Comparison of ENCODE assay signal across 13 mouse cellular contexts in the genomic region with DNA sequence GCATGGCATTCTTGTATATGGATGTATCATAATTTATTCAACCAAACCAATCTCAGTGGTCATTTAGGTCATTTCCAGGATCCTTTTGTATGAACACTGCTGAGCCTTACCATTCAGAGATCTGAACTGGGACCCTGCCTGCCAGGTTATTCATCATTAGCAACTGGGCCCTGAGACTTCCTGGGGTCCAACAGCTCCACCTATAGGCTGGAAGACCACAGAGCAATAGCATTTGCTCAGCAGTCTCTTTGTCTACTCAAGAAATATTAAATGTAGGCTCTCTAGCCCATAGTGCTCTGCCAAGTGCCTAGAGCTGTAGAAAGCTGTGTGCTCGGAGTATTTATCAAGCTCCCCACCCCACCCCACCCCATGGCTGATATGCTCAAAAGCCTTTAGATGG.
A peak's percentile ranks its signal among the peaks of the same experiment; 100 is the strongest.
DNase-seq lines count a peak whose midpoint lies in the region; ATAC-seq and TF ChIP-seq lines count a peak whose summit lies in the region.
"Had no signal": no experiment of that assay in that cellular context is flagged by ENCODE, and none has a peak within 500 bp of the region (broad histone marks: within the 10 kb centered on the region; RNA-seq: fewer than 3 reads in every experiment).

No protein-coding gene starts in this region.

- no peaks in the 10 kb centered on the region for H3K4me1 ChIP-seq in CH12.LX (ENCODE audit: control insufficient read depth in 1 of 2, insufficient read depth in 2 of 2)
- H3K4me1 ChIP-seq in intestine, embryonic 16.5 days (ENCODE audit: control insufficient read depth, insufficient read depth, low read length), result no peaks in the 10 kb centered on the region
- H3K4me1 ChIP-seq: limb, embryonic 15.5 days; midbrain, embryonic 12.5 days had no signal

- H3K4me2 ChIP-seq in CH12.LX (ENCODE audit: insufficient read depth, low read depth, poor library complexity, severe bottlenecking), result no peak overlapping the region
- no peak overlapping the region for H3K4me2 ChIP-seq in intestine, embryonic 16.5 days (ENCODE audit: low read depth, low read length)
- H3K4me2 ChIP-seq: limb, embryonic 15.5 days; midbrain, embryonic 12.5 days had no signal

- no peak for TF ChIP-seq EP300 in CH12.LX (IDR thresholded peaks at IDR 0.05; ENCODE audit: low read length)

- H3K9ac ChIP-seq in CH12.LX (ENCODE audit: insufficient read depth, low read depth), result no peak overlapping the region
- no peak overlapping the region for H3K9ac ChIP-seq in intestine, embryonic 16.5 days (ENCODE audit: low read depth, low read length)
- H3K9ac ChIP-seq: limb, embryonic 15.5 days; midbrain, embryonic 12.5 days had no signal

- TF ChIP-seq CTCF in left cerebral cortex, adult 2 months (IDR thresholded peaks at IDR 0.05), result peak; percentile 27
- peak; percentile 22 to 58; a peak in 2 of 4 replicates for TF ChIP-seq CTCF in CH12.LX (conservative IDR thresholded peaks at IDR 0.05 in 1 of 2, IDR thresholded peaks at IDR 0.05 in 1 of 2; ENCODE audit: low read depth in 2 of 2, low read length in 2 of 2)

- TF ChIP-seq POLR2A in CH12.LX (IDR thresholded peaks at IDR 0.05; ENCODE audit: low read depth, low read length), result no peak

- no peaks in the 10 kb centered on the region for H3K79me2 ChIP-seq in CH12.LX (replicated peaks; ENCODE audit: control insufficient read depth, extremely low read depth, insufficient read depth, poor library complexity, severe bottlenecking)

- WGBS in intestine, embryonic 16.5 days, result 62% methylated on average over 1 of the region's 1 CpGs

- no peaks in the 10 kb centered on the region for H3K36me3 ChIP-seq in CH12.LX (replicated peaks in 1 of 2; ENCODE audit: control insufficient read depth in 1 of 2, insufficient read depth in 1 of 2, low read length in 1 of 2)
- no peaks in the 10 kb centered on the region for H3K36me3 ChIP-seq in intestine, embryonic 16.5 days (ENCODE audit: control insufficient read depth, insufficient read depth, low read length)
- H3K36me3 ChIP-seq: limb, embryonic 15.5 days; midbrain, embryonic 12.5 days had no signal

- in situ Hi-C loops in CH12.LX (cut with MboI; ENCODE audit: low pct_ligation_motif_present, low pct_unique_long_range_greater_than_20kb, low sequenced_read_pairs), result no loop called here

- no peak overlapping the region for H3K4me3 ChIP-seq in left cerebral cortex, adult 2 months
- no peak overlapping the region for H3K4me3 ChIP-seq in CH12.LX (replicated peaks in 1 of 3; ENCODE audit: low read depth in 2 of 3, low read length in 2 of 3, poor library complexity in 1 of 3)
- H3K4me3 ChIP-seq in intestine, embryonic 16.5 days (ENCODE audit: low read length), result no peak overlapping the region
- H3K4me3 ChIP-seq: limb, embryonic 15.5 days; midbrain, embryonic 12.5 days had no signal

- dilution Hi-C loops in CH12.LX (cut with MboI; ENCODE audit: extremely low pct_ligation_motif_present, extremely low pct_unique_long_range_greater_than_20kb, low sequenced_read_pairs), result no loop called here

- peak; percentile 7 for TF ChIP-seq RAD21 in CH12.LX (IDR thresholded peaks at IDR 0.05; ENCODE audit: low read depth, low read length)

- H3K27ac ChIP-seq in left cerebral cortex, adult 2 months, result no peak overlapping the region
- H3K27ac ChIP-seq in CH12.LX (ENCODE audit: insufficient read depth, low read depth), result no peak overlapping the region
- no peak overlapping the region for H3K27ac ChIP-seq in intestine, embryonic 16.5 days (ENCODE audit: low read length)
- H3K27ac ChIP-seq: limb, embryonic 15.5 days; midbrain, embryonic 12.5 days had no signal

- H3K9me3 ChIP-seq in CH12.LX (replicated peaks; ENCODE audit: low read length), result no peaks in the 10 kb centered on the region
- no peaks in the 10 kb centered on the region for H3K9me3 ChIP-seq in intestine, embryonic 16.5 days (ENCODE audit: control insufficient read depth, low read length)
- H3K9me3 ChIP-seq: limb, embryonic 15.5 days; midbrain, embryonic 12.5 days had no signal

- no peak for DNase-seq in left cerebral cortex, adult 2 months (ENCODE audit: extremely low spot score in 1 of 2, low spot score in 2 of 2)
- no peak for DNase-seq in left cerebral cortex, adult 11 months (ENCODE audit: low spot score)
- DNase-seq in CH12.LX (ENCODE audit: extremely low read depth) (peak; percentile 5), R1 (ENCODE audit: low read depth, low spot score) (peak; percentile 23)
- peak; percentile 16 for DNase-seq in retina, postnatal 1 day
- no peak for DNase-seq in adrenal gland, postnatal 14 days
- DNase-seq in heart, adult 9 months (ENCODE audit: low spot score in 2 of 2), result no peak
- DNase-seq: adrenal gland, postnatal 10 days; cerebellum, adult 11-12 months; lung, postnatal 14 days had no signal

- peaks cover 81% of the 10 kb centered on the region for H3K27me3 ChIP-seq in CH12.LX (replicated peaks)
- H3K27me3 ChIP-seq in intestine, embryonic 16.5 days (replicated peaks; ENCODE audit: control insufficient read depth, insufficient read depth, low read length), result no peaks in the 10 kb centered on the region
- H3K27me3 ChIP-seq: midbrain, embryonic 12.5 days had no signal

- ATAC-seq in intestine, embryonic 16.5 days, result no peak

- intact Hi-C loops in left cerebral cortex, adult 2 months (cut with DNase I), result no loop called here

TF ChIP-seq in CH12.LX, 34 proteins besides CTCF, POLR2A, EP300 and RAD21:
- TF ChIP-seq KAT2A (IDR thresholded peaks at IDR 0.05; ENCODE audit: insufficient replicate concordance, low read length) (no peak), HCFC1 (IDR thresholded peaks at IDR 0.05; ENCODE audit: low read depth, low read length) (no peak), USF2 (conservative IDR thresholded peaks at IDR 0.05; ENCODE audit: low read depth, low read length) (no peak), PAX5 (IDR thresholded peaks at IDR 0.05; ENCODE audit: low read length) (no peak), ELF1 (IDR thresholded peaks at IDR 0.05; ENCODE audit: low read depth, low read length) (no peak), RCOR1 (conservative IDR thresholded peaks at IDR 0.05; ENCODE audit: low read depth, low read length) (no peak), NRF1 (IDR thresholded peaks at IDR 0.05; ENCODE audit: low read depth, low read length) (no peak), TBP (conservative IDR thresholded peaks at IDR 0.05; ENCODE audit: low read depth, low read length) (no peak), BHLHE40 (IDR thresholded peaks at IDR 0.05; ENCODE audit: low read depth, low read length) (no peak), ZC3H11A (IDR thresholded peaks at IDR 0.05; ENCODE audit: low read depth, low read length) (no peak), MYC (IDR thresholded peaks at IDR 0.05; ENCODE audit: low read depth, low read length) (no peak), NELFE (IDR thresholded peaks at IDR 0.05; ENCODE audit: low read depth, low read length) (no peak), MXI1 (IDR thresholded peaks at IDR 0.05; ENCODE audit: low read depth, low read length) (no peak), POLR2AphosphoS2 (IDR thresholded peaks at IDR 0.05; ENCODE audit: low read depth, low read length) (no peak), ZMIZ1 (IDR thresholded peaks at IDR 0.05; ENCODE audit: low read depth, low read length) (no peak), MAFK (IDR thresholded peaks at IDR 0.05; ENCODE audit: insufficient replicate concordance, low read length) (no peak)

Comparison
In these comparisons a context has a peak if more than half of its experiments do, and no peak if none do; other contexts are left out.
1. DNase-seq: peak in CH12.LX (single experiment), R1 (single experiment) and retina, postnatal 1 day (single experiment); none in left cerebral cortex, adult 2 months (0 of 2), left cerebral cortex, adult 11 months (single experiment), adrenal gland, postnatal 14 days (single experiment) and heart, adult 9 months (0 of 2).